Mouse (Mus musculus) liver, adult 2 months (tissue): ENCODE measurements at regions not wholly inside any gene's neighbourhood (a gene's known extent, or its start where the extent isn't known, plus 50 kb on each side); places are given as distances from the start of the nearest gene placed in this dataset.

Experiments used
- CTCF ChIP-seq: fragments of 200-500 bp; IDR thresholded peaks from 2 replicates; pipeline ENCODE4 v1.5.1; 2011; ENCODE audit warnings: low read depth, low read length, control low read depth
- POLR2A ChIP-seq: fragments of 200-500 bp; IDR thresholded peaks from 2 replicates; pipeline ENCODE4 v1.6.1; 2011; ENCODE audit warnings: low read length, control low read depth; ENCODE audit not compliant: insufficient read depth; ENCODE audit errors: extremely low read depth

DNA sequence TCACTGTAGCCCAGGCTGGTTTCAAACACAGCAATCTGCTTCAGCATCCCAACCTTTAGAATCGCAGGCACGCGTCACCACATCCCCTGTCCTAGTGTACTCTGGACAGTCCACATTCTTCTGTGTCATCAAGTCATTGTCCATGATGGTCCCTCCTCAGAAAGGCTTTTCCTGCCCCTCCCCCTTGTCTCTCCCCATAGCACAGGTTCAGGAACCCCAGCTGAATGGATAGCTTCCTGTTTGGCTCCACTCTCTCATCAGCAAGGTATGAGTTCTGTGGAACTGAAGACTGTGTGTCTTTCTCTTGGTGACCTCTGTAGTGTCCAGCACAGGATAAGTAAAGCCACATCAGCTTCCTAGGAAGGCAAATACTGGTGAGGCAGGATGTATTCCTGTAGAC lies 67.6 kb upstream of the Foxe1 start:
- TF ChIP-seq CTCF (no peak), POLR2A (no peak)
